Mouse (Mus musculus) heart, postnatal 0 days (tissue): ENCODE data around the gene Runx1. TPM values are rescaled to one million over a fixed set of nuclear protein-coding genes. Genes with fewer than 3 reads are reported as not detected.

Experiments used
- ATAC-seq: fragments of 200-750 bp; cut with Nextera tagmentation; 2 replicates; pipeline ENCODE4 v1.8.0; 2017; ENCODE audit warnings: low read depth, moderate number of reproducible peaks, moderate library complexity; ENCODE audit not compliant: insufficient read depth
- DNase-seq: peaks from one replicate; pipeline ENCODE4 v3.0.0-alpha.2; 2016; ENCODE audit warnings: low spot score
- H3K27ac ChIP-seq: fragments of 300-500 bp; sonication (generic); 2 replicates; pipeline ENCODE4 v1.5.1; 2014; ENCODE audit warnings: low read depth, mild to moderate bottlenecking
- H3K27me3 ChIP-seq: fragments of 300-500 bp; sonication (generic); 2 replicates; pipeline ENCODE4 v1.6.1; 2014; ENCODE audit warnings: low read length, mixed read lengths; ENCODE audit not compliant: control insufficient read depth, insufficient read depth
- H3K36me3 ChIP-seq: fragments of 300-500 bp; sonication (generic); replicated peaks from 2 replicates; pipeline ENCODE4 v1.6.1; 2014; ENCODE audit warnings: low read length, mixed read lengths; ENCODE audit not compliant: control insufficient read depth, insufficient read depth
- H3K4me1 ChIP-seq: fragments of 300-500 bp; sonication (generic); 2 replicates; pipeline ENCODE4 v1.6.1; 2014; ENCODE audit warnings: antibody characterized with exemption; ENCODE audit not compliant: control insufficient read depth, insufficient read depth
- H3K4me2 ChIP-seq: fragments of 300-500 bp; sonication (generic); 2 replicates; pipeline ENCODE4 v1.6.1; 2014; ENCODE audit warnings: low read depth, mild to moderate bottlenecking, low read length, moderate library complexity
- H3K4me3 ChIP-seq: fragments of 300-500 bp; sonication (generic); 2 replicates; pipeline ENCODE4 v1.5.1; 2014; ENCODE audit warnings: low read depth, low read length
- H3K9ac ChIP-seq: fragments of 300-500 bp; sonication (generic); replicated peaks from 2 replicates; pipeline ENCODE4 v1.6.1; 2014; ENCODE audit warnings: low read depth, low read length, mixed read lengths
- H3K9me3 ChIP-seq: fragments of 300-500 bp; sonication (generic); replicated peaks from 2 replicates; pipeline ENCODE4 v1.6.1; 2016; ENCODE audit warnings: low read length; ENCODE audit not compliant: control insufficient read depth
- CTCF ChIP-seq: IDR thresholded peaks from 2 replicates; pipeline ENCODE4 v1.5.1; 2016; ENCODE audit warnings: antibody characterized with exemption, control low read depth, low read depth
- EP300 ChIP-seq: IDR thresholded peaks from 2 replicates; pipeline ENCODE4 v1.6.1; 2016; ENCODE audit warnings: antibody characterized with exemption, low read depth
- WGBS: fragments of 180-500 bp; shearing (Covaris S2); extraction: QIAGEN DNeasy Blood & Tissue Kit; methylation state at CpG from one replicate; pipeline ENCODE4 v1.1.7; 2014; 5-methylcytosine and 5-hydroxymethylcytosine counted together
- polyA plus RNA-seq: library from polyadenylated mRNA; unstranded; fragments of >200 nt; fragmentation: Nextera tagmentation; extraction: Ambion mirVana; gene quantifications from 2 replicates; pipeline ENCODE4 v1.2.1, GENCODE M21; 2015
- total RNA-seq: library from RNA; depleted of rRNA; stranded (reverse); fragments of >200 nt; gene quantifications from 2 replicates; pipeline ENCODE4 v1.2.3, GENCODE M21; 2014; ENCODE audit warnings: low replicate concordance; rRNA removed

Runx1 gene
- total RNA-seq (1.3 and 4.4 TPM in 2 replicates), polyA plus RNA-seq (0.33 and 0.37 TPM in 2 replicates)

DNA sequence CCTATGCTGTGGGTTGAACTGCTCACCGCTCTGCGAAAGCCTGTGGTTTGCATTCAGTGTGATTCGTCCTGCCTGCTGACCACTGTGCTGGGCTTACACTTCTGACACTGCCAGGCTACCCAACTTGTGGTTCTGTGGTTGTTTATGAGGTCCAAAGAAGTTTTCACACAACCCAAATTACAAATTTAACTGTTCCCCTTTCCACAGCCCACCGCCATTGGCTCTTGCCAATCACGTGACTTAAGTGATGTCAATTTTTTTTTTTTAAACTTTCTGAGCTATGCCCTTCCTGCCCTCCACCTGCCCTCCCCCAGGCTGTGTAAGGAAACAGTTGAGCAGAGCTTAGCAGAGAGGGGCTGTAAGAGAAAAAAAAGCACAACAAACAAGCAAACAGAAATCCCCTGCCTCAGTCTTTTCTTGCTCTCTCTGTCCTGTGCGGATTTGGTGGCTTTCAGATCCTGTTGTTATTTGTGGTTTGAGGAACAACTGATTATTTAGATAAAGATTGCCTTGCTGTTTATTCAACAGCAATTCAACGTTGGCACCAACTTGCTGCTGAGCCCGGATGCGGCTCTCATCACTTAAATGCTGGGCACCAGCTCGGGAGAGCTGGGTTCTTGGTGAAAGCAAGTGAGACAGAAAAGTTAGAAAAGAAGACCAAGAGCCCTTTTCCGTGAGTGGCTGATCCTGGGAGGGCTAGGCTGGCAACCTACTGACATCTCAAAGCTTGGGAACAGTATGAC, at the start of gene Runx1:
Gene Runx1, minus strand, starts transcription at position 242 of the 743 bp plus-strand sequence.
- no peaks in the 10 kb centered on the region for H3K4me1 ChIP-seq
- TF ChIP-seq CTCF (no peak), EP300 (no peak)
- H3K27ac ChIP-seq: no peak within 1 kb of the TSS
- peak within 1 kb of the TSS; percentile 17; the same call in 1 of the 2 replicates for H3K4me2 ChIP-seq
- H3K9ac ChIP-seq: no peak within 1 kb of the TSS; the same call in 1 of the 2 replicates
- peaks cover 53% of the 10 kb centered on the region for H3K27me3 ChIP-seq
- no peak for DNase-seq
- 81% methylated on average over 11 of the region's 11 CpGs for WGBS
- peak within 1 kb of the TSS; percentile 32; the same call in 1 of the 2 replicates for H3K4me3 ChIP-seq
- H3K36me3 ChIP-seq: no peaks in the 10 kb centered on the region
- ATAC-seq: no peak
- no peaks in the 10 kb centered on the region for H3K9me3 ChIP-seq

DNA sequence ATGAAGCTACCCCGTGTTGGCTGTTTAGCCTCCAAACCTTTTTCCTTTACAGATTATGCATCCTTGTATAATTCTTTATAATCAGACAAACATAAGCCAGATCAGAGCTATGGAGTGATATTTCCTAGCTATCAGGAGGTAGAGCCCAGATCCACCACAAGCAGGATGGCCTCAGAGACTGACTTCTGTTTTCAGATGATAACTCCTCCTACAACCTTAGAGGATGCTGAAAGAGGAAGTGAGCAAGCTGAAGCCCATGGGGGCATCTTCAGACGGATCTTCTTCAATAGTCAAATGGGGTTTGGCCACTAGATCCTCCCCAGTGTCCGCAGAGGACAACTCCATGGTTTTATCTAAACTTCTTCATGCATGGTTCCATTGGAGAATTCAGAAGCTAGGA, 48.1 kb upstream of the Runx1 start:
- TF ChIP-seq CTCF (no peak), EP300 (no peak)
- no peak overlapping the region for H3K4me3 ChIP-seq
- DNase-seq (no peak), ATAC-seq (no peak)
- H3K4me2 ChIP-seq: no peak overlapping the region
- H3K9me3 ChIP-seq: no peaks in the 10 kb centered on the region
- WGBS: 75% methylated on average over 3 of the region's 3 CpGs
- no peaks in the 10 kb centered on the region for H3K4me1 ChIP-seq
- H3K27ac ChIP-seq: no peak overlapping the region
- 0 out of 2 replicates have a peak, but pooled peaks cover 8% of the 10 kb centered on the region for H3K27me3 ChIP-seq
- H3K36me3 ChIP-seq: no peaks in the 10 kb centered on the region
- H3K9ac ChIP-seq: no peak overlapping the region

DNA sequence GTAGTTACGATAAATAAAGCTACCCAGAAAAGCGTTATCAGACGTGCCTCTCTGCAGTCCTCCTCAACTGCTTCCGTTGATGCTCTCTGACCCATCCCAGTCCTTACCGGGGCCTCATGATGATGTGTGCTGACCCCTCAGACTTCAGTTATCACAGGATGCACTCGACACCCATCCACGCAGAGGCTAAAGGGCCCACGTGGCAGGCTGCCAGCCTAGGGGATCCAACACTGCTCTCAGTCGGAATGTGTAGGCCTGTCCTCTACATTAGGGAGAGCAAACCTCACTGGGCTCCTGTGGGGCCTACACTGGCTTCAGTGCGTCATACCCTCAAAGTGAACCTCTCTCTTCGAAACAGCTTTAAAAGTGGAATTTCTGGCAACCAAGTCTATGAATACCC, 45.8 kb upstream of the Runx1 start:
- Histone ChIP-seq H3K27me3 (0 out of 2 replicates have a peak, but pooled peaks cover 3% of the 10 kb centered on the region), H3K4me1 (no peaks in the 10 kb centered on the region), H3K36me3 (no peaks in the 10 kb centered on the region), H3K4me3 (no peak overlapping the region), H3K9me3 (no peaks in the 10 kb centered on the region), H3K4me2 (no peak overlapping the region), H3K27ac (no peak overlapping the region), H3K9ac (no peak overlapping the region)
- WGBS: 40% methylated on average over 11 of the region's 11 CpGs
- ATAC-seq (no peak), DNase-seq (no peak)
- TF ChIP-seq EP300 (no peak), CTCF (no peak)

DNA sequence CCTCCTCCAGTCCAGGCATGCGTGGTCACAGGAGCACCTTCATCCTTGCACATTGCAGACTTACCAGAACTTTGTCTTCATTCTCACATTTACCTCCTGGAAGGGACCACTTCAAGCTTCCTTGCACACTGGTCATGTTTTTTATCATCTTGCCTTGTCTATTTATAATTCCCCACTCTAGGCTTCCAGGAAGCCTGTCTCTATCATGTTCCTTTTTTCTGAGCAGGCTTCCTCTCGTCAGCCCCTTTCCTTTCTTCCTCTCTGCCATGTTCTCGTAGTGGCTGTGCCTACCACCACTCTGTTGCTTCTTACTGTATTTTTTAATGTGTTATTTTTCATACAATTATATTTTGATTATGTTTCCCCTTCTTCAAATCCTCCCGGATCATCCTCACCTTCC, 42.6 kb upstream of the Runx1 start:
- H3K36me3 ChIP-seq: no peaks in the 10 kb centered on the region
- H3K4me1 ChIP-seq: no peaks in the 10 kb centered on the region
- H3K27me3 ChIP-seq: 0 out of 2 replicates have a peak, but pooled peaks cover under 1% of the 10 kb centered on the region
- no peak overlapping the region for H3K9ac ChIP-seq
- no peaks in the 10 kb centered on the region for H3K9me3 ChIP-seq
- H3K4me3 ChIP-seq: no peak overlapping the region
- DNase-seq: no peak
- TF ChIP-seq CTCF: no peak
- no peak for TF ChIP-seq EP300
- H3K27ac ChIP-seq: no peak overlapping the region
- ATAC-seq: no peak
- 50% methylated on average over 4 of the region's 4 CpGs for WGBS
- H3K4me2 ChIP-seq: no peak overlapping the region

DNA sequence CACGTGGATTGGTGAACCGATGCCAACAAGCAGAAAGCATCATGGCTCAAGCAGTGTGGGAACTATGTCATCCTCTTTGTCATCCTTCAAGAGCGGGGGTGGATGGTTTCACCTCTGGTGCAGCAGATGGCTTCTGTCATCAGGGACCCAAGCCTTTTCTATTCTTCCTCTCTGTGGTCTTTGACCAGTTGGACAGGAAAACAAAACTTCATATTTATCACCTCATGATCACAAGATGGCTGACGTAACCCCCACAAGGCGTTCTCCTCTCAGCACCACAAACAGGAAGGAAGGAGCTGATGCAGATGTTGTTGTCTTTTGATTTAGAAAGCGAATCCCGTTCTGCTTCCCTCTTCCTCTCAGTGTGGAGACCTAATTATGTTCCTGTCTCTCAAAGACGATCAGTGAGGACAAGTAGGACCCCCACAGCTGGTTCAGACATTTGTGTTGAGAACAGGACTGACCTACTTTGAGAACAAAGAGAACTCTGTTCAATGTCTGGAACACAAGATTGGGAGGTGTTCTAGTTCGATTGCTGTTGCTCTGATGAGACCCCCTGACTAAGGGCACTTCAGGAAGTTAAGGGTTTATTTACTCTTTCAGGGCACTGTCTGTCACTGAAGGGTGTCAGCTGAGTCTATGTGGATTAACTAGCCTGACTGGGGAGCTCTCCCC, 41.4 kb upstream of the Runx1 start:
- Histone ChIP-seq H3K4me2 (no peak overlapping the region), H3K4me3 (no peak overlapping the region), H3K27me3 (no peaks in the 10 kb centered on the region), H3K36me3 (no peaks in the 10 kb centered on the region), H3K9ac (no peak overlapping the region), H3K4me1 (no peaks in the 10 kb centered on the region), H3K27ac (0 out of 2 replicates have a peak overlapping the region, but pooled peaks have one; percentile 18), H3K9me3 (no peaks in the 10 kb centered on the region)
- ATAC-seq (no peak), DNase-seq (no peak)
- no peak for TF ChIP-seq EP300
- 55% methylated on average over 9 of the region's 9 CpGs for WGBS
